Mouse (Mus musculus): ENCODE results near the gene Dna2. TPM values are rescaled to one million over a fixed set of nuclear protein-coding genes. Genes with fewer than 3 reads are reported as not detected.

Gene Dna2
- polyA plus RNA-seq, 1 experiment, result 1.0 TPM

GRCm38 (mm10) chr10:63000584-63000983 is 53.8 kb downstream of the Dna2 start:
- peaks cover 16% of the 10 kb centered on the region for H3K36me3 ChIP-seq (ENCODE audit: control insufficient read depth)
- H3K27me3 ChIP-seq (ENCODE audit: control insufficient read depth), result no peaks in the 10 kb centered on the region
- no peaks in the 10 kb centered on the region for H3K9me3 ChIP-seq (ENCODE audit: control insufficient read depth, low read length)
- peaks cover 13% of the 10 kb centered on the region for H3K4me1 ChIP-seq (ENCODE audit: control insufficient read depth)
- TF ChIP-seq GATA1 (IDR thresholded peaks at IDR 0.05; ENCODE audit: low read length), result no peak
- no peak for TF ChIP-seq TAL1 (IDR thresholded peaks at IDR 0.05; ENCODE audit: low read length)
- no peak overlapping the region for H3K4me3 ChIP-seq (replicated peaks)

- Histone ChIP-seq H3K36me3 (ENCODE audit: control insufficient read depth) (peaks cover 15% of the 10 kb centered on the region), H3K9me3 (ENCODE audit: control insufficient read depth, low read length) (no peaks in the 10 kb centered on the region), H3K27me3 (ENCODE audit: control insufficient read depth) (no peaks in the 10 kb centered on the region), H3K4me1 (ENCODE audit: control insufficient read depth) (peaks cover 13% of the 10 kb centered on the region), H3K4me3 (replicated peaks) (no peak overlapping the region)
- TF ChIP-seq TAL1 (IDR thresholded peaks at IDR 0.05; ENCODE audit: low read length), result no peak
- TF ChIP-seq GATA1 (IDR thresholded peaks at IDR 0.05; ENCODE audit: low read length), result no peak
Measured at GRCm38 (mm10) chr10:63003252-63003651, 56.4 kb downstream of the Dna2 start.

GRCm38 (mm10) chr10:63004556-63004955 is 57.7 kb downstream of the Dna2 start:
- Histone ChIP-seq H3K9me3 (ENCODE audit: control insufficient read depth, low read length) (no peaks in the 10 kb centered on the region), H3K27me3 (ENCODE audit: control insufficient read depth) (no peaks in the 10 kb centered on the region), H3K4me3 (replicated peaks) (no peak overlapping the region), H3K4me1 (ENCODE audit: control insufficient read depth) (peaks cover 13% of the 10 kb centered on the region), H3K36me3 (ENCODE audit: control insufficient read depth) (peaks cover 21% of the 10 kb centered on the region)
- TF ChIP-seq TAL1 (IDR thresholded peaks at IDR 0.05; ENCODE audit: low read length), result no peak
- no peak for TF ChIP-seq GATA1 (IDR thresholded peaks at IDR 0.05; ENCODE audit: low read length)

GRCm38 (mm10) chr10:63008193-63008592 is 61.4 kb downstream of the Dna2 start:
- TF ChIP-seq TAL1 (IDR thresholded peaks at IDR 0.05; ENCODE audit: low read length), result no peak
- no peak for TF ChIP-seq GATA1 (IDR thresholded peaks at IDR 0.05; ENCODE audit: low read length)
- Histone ChIP-seq H3K27me3 (ENCODE audit: control insufficient read depth) (no peaks in the 10 kb centered on the region), H3K9me3 (ENCODE audit: control insufficient read depth, low read length) (no peaks in the 10 kb centered on the region), H3K4me1 (ENCODE audit: control insufficient read depth) (peaks cover 4% of the 10 kb centered on the region), H3K4me3 (replicated peaks) (no peak overlapping the region), H3K36me3 (ENCODE audit: control insufficient read depth) (peaks cover 55% of the 10 kb centered on the region)

- Histone ChIP-seq H3K27me3 (ENCODE audit: control insufficient read depth) (no peaks in the 10 kb centered on the region), H3K9me3 (ENCODE audit: control insufficient read depth, low read length) (no peaks in the 10 kb centered on the region), H3K4me1 (ENCODE audit: control insufficient read depth) (peaks cover 6% of the 10 kb centered on the region), H3K4me3 (replicated peaks) (no peak overlapping the region), H3K36me3 (ENCODE audit: control insufficient read depth) (peaks cover 68% of the 10 kb centered on the region)
- TF ChIP-seq GATA1 (IDR thresholded peaks at IDR 0.05; ENCODE audit: low read length), result no peak
- TF ChIP-seq TAL1 (IDR thresholded peaks at IDR 0.05; ENCODE audit: low read length), result no peak
Measured at GRCm38 (mm10) chr10:63010268-63010667, 63.4 kb downstream of the Dna2 start.

- no peak for TF ChIP-seq GATA1 (IDR thresholded peaks at IDR 0.05; ENCODE audit: low read length)
- no peak for TF ChIP-seq TAL1 (IDR thresholded peaks at IDR 0.05; ENCODE audit: low read length)
- Histone ChIP-seq H3K36me3 (ENCODE audit: control insufficient read depth) (peaks cover 81% of the 10 kb centered on the region), H3K9me3 (ENCODE audit: control insufficient read depth, low read length) (no peaks in the 10 kb centered on the region), H3K4me1 (ENCODE audit: control insufficient read depth) (peaks cover 6% of the 10 kb centered on the region), H3K4me3 (replicated peaks) (no peak overlapping the region), H3K27me3 (ENCODE audit: control insufficient read depth) (no peaks in the 10 kb centered on the region)
Measured at GRCm38 (mm10) chr10:63011556-63011955, 64.7 kb downstream of the Dna2 start.

- Histone ChIP-seq H3K36me3 (ENCODE audit: control insufficient read depth) (peaks cover 90% of the 10 kb centered on the region), H3K27me3 (ENCODE audit: control insufficient read depth) (no peaks in the 10 kb centered on the region)
Measured at GRCm38 (mm10) chr10:63013476-63013875, 66.7 kb downstream of the Dna2 start.

GRCm38 (mm10) chr10:63014168-63014567 is 67.3 kb downstream of the Dna2 start:
- TF ChIP-seq GATA1 (IDR thresholded peaks at IDR 0.05; ENCODE audit: low read length) (no peak), TAL1 (IDR thresholded peaks at IDR 0.05; ENCODE audit: low read length) (no peak)
- Histone ChIP-seq H3K27me3 (ENCODE audit: control insufficient read depth) (no peaks in the 10 kb centered on the region), H3K4me3 (replicated peaks) (no peak overlapping the region), H3K4me1 (ENCODE audit: control insufficient read depth) (peaks cover 7% of the 10 kb centered on the region), H3K36me3 (ENCODE audit: control insufficient read depth) (peaks cover 93% of the 10 kb centered on the region), H3K9me3 (ENCODE audit: control insufficient read depth, low read length) (no peaks in the 10 kb centered on the region)

More at GRCm38 (mm10) chr10:63013476-63013875, 66.7 kb downstream of the Dna2 start:
- Histone ChIP-seq H3K4me3 (replicated peaks) (no peak overlapping the region), H3K4me1 (ENCODE audit: control insufficient read depth) (peaks cover 6% of the 10 kb centered on the region), H3K9me3 (ENCODE audit: control insufficient read depth, low read length) (no peaks in the 10 kb centered on the region)
- no peak for TF ChIP-seq TAL1 (IDR thresholded peaks at IDR 0.05; ENCODE audit: low read length)
- TF ChIP-seq GATA1 (IDR thresholded peaks at IDR 0.05; ENCODE audit: low read length), result no peak

- peaks cover 33% of the 10 kb centered on the region for H3K4me1 ChIP-seq (ENCODE audit: control insufficient read depth)
- no peaks in the 10 kb centered on the region for H3K27me3 ChIP-seq (ENCODE audit: control insufficient read depth)
- TF ChIP-seq GATA1 (IDR thresholded peaks at IDR 0.05; ENCODE audit: low read length), result no peak
- no peak for TF ChIP-seq TAL1 (IDR thresholded peaks at IDR 0.05; ENCODE audit: low read length)
- H3K36me3 ChIP-seq (ENCODE audit: control insufficient read depth), result peaks cover 61% of the 10 kb centered on the region
- H3K4me3 ChIP-seq (replicated peaks), result no peak overlapping the region
- H3K9me3 ChIP-seq (ENCODE audit: control insufficient read depth, low read length), result no peaks in the 10 kb centered on the region
Measured at GRCm38 (mm10) chr10:63019304-63019703, 72.5 kb downstream of the Dna2 start.

GRCm38 (mm10) chr10:63021702-63022101 is 74.9 kb downstream of the Dna2 start:
- Histone ChIP-seq H3K36me3 (ENCODE audit: control insufficient read depth) (peaks cover 37% of the 10 kb centered on the region), H3K27me3 (ENCODE audit: control insufficient read depth) (no peaks in the 10 kb centered on the region), H3K4me3 (replicated peaks) (peak overlapping the region; percentile 73), H3K4me1 (ENCODE audit: control insufficient read depth) (peaks cover 49% of the 10 kb centered on the region), H3K9me3 (ENCODE audit: control insufficient read depth, low read length) (no peaks in the 10 kb centered on the region)
- TF ChIP-seq TAL1 (IDR thresholded peaks at IDR 0.05; ENCODE audit: low read length) (no peak), GATA1 (IDR thresholded peaks at IDR 0.05; ENCODE audit: low read length) (no peak)
